Mouse (Mus musculus) testis, adult 10 weeks (tissue): ENCODE data around the gene Dnase2b. TPM values are rescaled to one million over a fixed set of nuclear protein-coding genes. Genes with fewer than 3 reads are reported as not detected.

Source experiments
- polyA plus RNA-seq: library from polyadenylated mRNA; stranded (reverse); fragments of 350-450 nt; fragmentation: Illumina TruSeq; extraction: RNeasy Lipid Tissue Mini Kit (QIAGEN cat#74804); gene quantifications from one replicate; pipeline ENCODE4 v1.2.3, GENCODE M21; 2014; ENCODE audit warnings: low read depth, low replicate concordance

The Dnase2b gene
- 0.07 TPM for polyA plus RNA-seq

GRCm38 (mm10) chr3:146615496-146615895, at the start of gene Dnase2b:
Gene Dnase2b, minus strand, starts transcription at chr3:146615596.

GRCm38 (mm10) chr3:146651217-146651616, 35.8 kb upstream of the Dnase2b start, which contains the start of gene 4930503B20Rik:
Gene 4930503B20Rik, minus strand, starts transcription at chr3:146651317.

GRCm38 (mm10) chr3:146570148-146570782, 45.1 kb downstream of the Dnase2b start, which contains the start of gene Uox:
Gene Uox, plus strand, starts transcription at chr3:146570426.

Other genes starting within 250 kb of the Dnase2b start
- gene Ssx2ip, start 211.0 kb downstream of the Dnase2b start, polyA plus RNA-seq, result 419 TPM
- gene Ctbs, start 165.8 kb downstream of the Dnase2b start, polyA plus RNA-seq, result 8.6 TPM
- 1,034 TPM for gene Spata1, start 115.8 kb downstream of the Dnase2b start, polyA plus RNA-seq
- gene Gng5, start 115.8 kb downstream of the Dnase2b start, polyA plus RNA-seq, result 719 TPM
- gene Rpf1, start 94.2 kb downstream of the Dnase2b start, polyA plus RNA-seq, result 78.8 TPM
- 0.31 TPM for gene Uox, start 45.2 kb downstream of the Dnase2b start, polyA plus RNA-seq
- 862 TPM for gene 4930503B20Rik, start 35.7 kb upstream of the Dnase2b start, polyA plus RNA-seq
- gene Samd13, start 70.0 kb upstream of the Dnase2b start, polyA plus RNA-seq, result not detected
- 14.8 TPM for gene Prkacb, start 197.4 kb upstream of the Dnase2b start, polyA plus RNA-seq
- 109 TPM for gene Ttll7, start 236.8 kb upstream of the Dnase2b start, polyA plus RNA-seq